Mouse (Mus musculus) stomach, embryonic 15.5 days (tissue): ENCODE results near the gene Elk4. TPM values are rescaled to one million over a fixed set of nuclear protein-coding genes. Genes with fewer than 3 reads are reported as not detected.

ENCODE experiments used
- ATAC-seq: fragments of 200-750 bp; cut with Nextera tagmentation; 2 replicates; pipeline ENCODE4 v1.8.0; 2017; ENCODE audit warnings: low read depth, moderate number of reproducible peaks, moderate TSS enrichment; ENCODE audit not compliant: insufficient read depth, low FRiP score
- H3K27ac ChIP-seq: fragments of 300-500 bp; sonication (generic); 2 replicates; pipeline ENCODE4 v1.5.1; 2015; ENCODE audit warnings: mild to moderate bottlenecking, inconsistent platforms
- H3K27me3 ChIP-seq: fragments of 300-500 bp; sonication (generic); replicated peaks from 2 replicates; pipeline ENCODE4 v1.6.1; 2015; ENCODE audit warnings: inconsistent platforms
- H3K36me3 ChIP-seq: fragments of 300-500 bp; sonication (generic); 2 replicates; pipeline ENCODE4 v1.6.1; 2015; ENCODE audit warnings: inconsistent platforms
- H3K4me1 ChIP-seq: fragments of 300-500 bp; sonication (generic); 2 replicates; pipeline ENCODE4 v1.6.1; 2015; ENCODE audit warnings: inconsistent platforms
- H3K4me2 ChIP-seq: fragments of 300-500 bp; sonication (generic); 2 replicates; pipeline ENCODE4 v1.6.1; 2015; ENCODE audit warnings: mild to moderate bottlenecking, inconsistent platforms
- H3K4me3 ChIP-seq: fragments of 300-500 bp; sonication (generic); replicated peaks from 2 replicates; pipeline ENCODE4 v1.5.1; 2015; ENCODE audit warnings: inconsistent platforms
- H3K9ac ChIP-seq: fragments of 300-500 bp; sonication (generic); 2 replicates; pipeline ENCODE4 v1.6.1; 2015; ENCODE audit warnings: inconsistent platforms
- H3K9me3 ChIP-seq: fragments of 300-500 bp; sonication (generic); 2 replicates; pipeline ENCODE4 v1.6.1; 2016; ENCODE audit warnings: inconsistent platforms
- WGBS: fragments of 180-500 bp; shearing (Covaris S2); methylation state at CpG from one replicate; pipeline ENCODE4 v1.1.7; 2015; 5-methylcytosine and 5-hydroxymethylcytosine counted together
- polyA plus RNA-seq: library from polyadenylated mRNA; unstranded; fragments of >200 nt; fragmentation: Nextera tagmentation; extraction: Ambion mirVana; gene quantifications from 2 replicates; pipeline ENCODE4 v1.2.1, GENCODE M21; 2015

Gene Elk4
- polyA plus RNA-seq, 1 experiment from 2014 or later: 20.4 TPM

DNA sequence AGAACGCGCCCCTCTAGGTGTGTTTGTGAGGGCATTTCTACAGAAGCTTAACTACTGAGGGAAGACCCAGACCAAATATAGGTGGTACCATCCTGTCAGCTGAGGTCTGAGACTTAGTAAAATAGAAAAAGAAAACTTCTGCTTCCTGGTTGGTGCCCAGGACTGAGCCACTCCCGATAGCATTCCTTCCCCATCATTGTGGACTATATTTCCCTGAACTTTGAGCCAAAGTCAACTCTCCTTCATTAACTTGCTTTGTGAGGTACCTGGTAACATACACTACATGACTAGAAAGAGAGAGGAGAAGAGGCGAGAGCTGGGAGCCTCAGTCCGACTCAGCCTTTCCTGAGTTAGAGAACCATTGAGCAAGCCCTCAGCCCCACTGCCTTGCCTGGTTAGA lies 51.2 kb downstream of the Elk4 start:
- ATAC-seq: no peak
- Histone ChIP-seq H3K9me3 (no peaks in the 10 kb centered on the region), H3K4me1 (peaks cover 3% of the 10 kb centered on the region; the same call in 1 of the 2 replicates), H3K36me3 (no peaks in the 10 kb centered on the region), H3K27ac (no peak overlapping the region), H3K27me3 (no peaks in the 10 kb centered on the region), H3K4me2 (no peak overlapping the region), H3K9ac (no peak overlapping the region), H3K4me3 (no peak overlapping the region)
- 85% methylated on average over 5 of the region's 5 CpGs for WGBS

- Histone ChIP-seq H3K9ac (no peak overlapping the region), H3K4me2 (no peak overlapping the region), H3K9me3 (no peaks in the 10 kb centered on the region), H3K4me3 (no peak overlapping the region), H3K27me3 (no peaks in the 10 kb centered on the region), H3K27ac (no peak overlapping the region), H3K4me1 (peaks cover 3% of the 10 kb centered on the region; the same call in 1 of the 2 replicates), H3K36me3 (no peaks in the 10 kb centered on the region)
- 43% methylated on average over 7 of the region's 7 CpGs for WGBS
- no peak for ATAC-seq
Measured at GRCm38 (mm10) chr1:132060036-132060769, 52.8 kb downstream of the Elk4 start.

GRCm38 (mm10) chr1:132061750-132062541 lies 54.5 kb downstream of the Elk4 start:
- ATAC-seq: peak; percentile 37
- 44% methylated on average over 6 of the region's 6 CpGs for WGBS
- Histone ChIP-seq H3K27me3 (peaks cover 12% of the 10 kb centered on the region), H3K9me3 (no peaks in the 10 kb centered on the region), H3K4me1 (peaks cover 5% of the 10 kb centered on the region; the same call in 1 of the 2 replicates), H3K4me3 (no peak overlapping the region), H3K27ac (peak overlapping the region; percentile 6; the same call in 1 of the 2 replicates), H3K4me2 (no peak overlapping the region), H3K36me3 (no peaks in the 10 kb centered on the region), H3K9ac (no peak overlapping the region)

DNA sequence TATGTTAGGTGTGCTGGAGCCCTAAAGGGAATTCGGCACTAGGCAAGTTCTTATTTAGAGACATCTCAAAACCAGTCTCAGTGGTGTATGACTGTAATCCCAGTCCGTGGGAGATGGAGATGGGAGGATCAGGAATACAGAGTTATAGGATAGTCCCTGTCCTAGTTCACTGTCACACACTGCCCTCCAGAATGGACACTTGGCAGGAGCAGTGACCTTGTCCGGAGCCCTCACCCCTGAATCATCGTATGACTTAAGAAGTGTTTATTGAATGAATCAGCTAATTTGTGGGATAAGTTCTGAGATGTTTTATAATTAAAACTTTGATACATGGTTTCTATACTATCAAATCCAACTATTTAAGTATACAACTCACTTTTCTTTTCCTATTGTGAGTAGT lies 55.7 kb downstream of the Elk4 start:
- Histone ChIP-seq H3K36me3 (no peaks in the 10 kb centered on the region), H3K9me3 (no peaks in the 10 kb centered on the region), H3K4me3 (no peak overlapping the region), H3K9ac (no peak overlapping the region), H3K4me2 (no peak overlapping the region), H3K27me3 (peaks cover 22% of the 10 kb centered on the region), H3K4me1 (peaks cover 16% of the 10 kb centered on the region), H3K27ac (no peak overlapping the region)
- WGBS: 80% methylated on average over 4 of the region's 4 CpGs
- ATAC-seq: no peak

DNA sequence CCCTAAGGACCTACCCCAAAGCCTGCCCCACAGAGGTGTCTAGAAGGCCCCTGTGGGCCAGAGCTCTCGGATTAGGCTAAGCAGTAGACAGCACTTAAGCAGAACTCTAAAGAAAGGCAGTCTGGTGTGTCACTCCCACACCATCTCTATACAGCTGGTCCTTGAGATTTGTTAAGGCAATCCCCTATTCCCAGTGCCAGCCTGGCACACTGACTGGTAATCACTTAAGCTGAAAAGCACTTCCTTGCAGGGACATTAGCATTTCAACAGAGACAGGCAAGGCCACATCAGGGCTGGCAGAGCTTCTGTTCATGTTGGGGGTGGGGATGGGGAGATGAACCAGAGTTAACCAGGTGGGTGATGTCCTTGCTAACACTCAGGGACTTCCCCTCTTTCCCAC lies 57.6 kb downstream of the Elk4 start:
- Histone ChIP-seq H3K4me3 (no peak overlapping the region), H3K4me1 (peaks cover 16% of the 10 kb centered on the region), H3K9me3 (no peaks in the 10 kb centered on the region), H3K4me2 (no peak overlapping the region), H3K36me3 (no peaks in the 10 kb centered on the region), H3K27me3 (peaks cover 30% of the 10 kb centered on the region), H3K9ac (no peak overlapping the region), H3K27ac (no peak overlapping the region)
- WGBS: 64% methylated on average over 1 of the region's 1 CpGs
- no peak for ATAC-seq

- peaks cover 16% of the 10 kb centered on the region for H3K4me1 ChIP-seq
- no peaks in the 10 kb centered on the region for H3K36me3 ChIP-seq
- 70% methylated on average over 8 of the region's 8 CpGs for WGBS
- H3K4me3 ChIP-seq: no peak overlapping the region
- H3K27ac ChIP-seq: no peak overlapping the region
- H3K9me3 ChIP-seq: no peaks in the 10 kb centered on the region
- H3K4me2 ChIP-seq: no peak overlapping the region
- H3K9ac ChIP-seq: no peak overlapping the region
- H3K27me3 ChIP-seq: peaks cover 30% of the 10 kb centered on the region
- ATAC-seq: no peak
Measured at GRCm38 (mm10) chr1:132065475-132066172, 58.2 kb downstream of the Elk4 start.

DNA sequence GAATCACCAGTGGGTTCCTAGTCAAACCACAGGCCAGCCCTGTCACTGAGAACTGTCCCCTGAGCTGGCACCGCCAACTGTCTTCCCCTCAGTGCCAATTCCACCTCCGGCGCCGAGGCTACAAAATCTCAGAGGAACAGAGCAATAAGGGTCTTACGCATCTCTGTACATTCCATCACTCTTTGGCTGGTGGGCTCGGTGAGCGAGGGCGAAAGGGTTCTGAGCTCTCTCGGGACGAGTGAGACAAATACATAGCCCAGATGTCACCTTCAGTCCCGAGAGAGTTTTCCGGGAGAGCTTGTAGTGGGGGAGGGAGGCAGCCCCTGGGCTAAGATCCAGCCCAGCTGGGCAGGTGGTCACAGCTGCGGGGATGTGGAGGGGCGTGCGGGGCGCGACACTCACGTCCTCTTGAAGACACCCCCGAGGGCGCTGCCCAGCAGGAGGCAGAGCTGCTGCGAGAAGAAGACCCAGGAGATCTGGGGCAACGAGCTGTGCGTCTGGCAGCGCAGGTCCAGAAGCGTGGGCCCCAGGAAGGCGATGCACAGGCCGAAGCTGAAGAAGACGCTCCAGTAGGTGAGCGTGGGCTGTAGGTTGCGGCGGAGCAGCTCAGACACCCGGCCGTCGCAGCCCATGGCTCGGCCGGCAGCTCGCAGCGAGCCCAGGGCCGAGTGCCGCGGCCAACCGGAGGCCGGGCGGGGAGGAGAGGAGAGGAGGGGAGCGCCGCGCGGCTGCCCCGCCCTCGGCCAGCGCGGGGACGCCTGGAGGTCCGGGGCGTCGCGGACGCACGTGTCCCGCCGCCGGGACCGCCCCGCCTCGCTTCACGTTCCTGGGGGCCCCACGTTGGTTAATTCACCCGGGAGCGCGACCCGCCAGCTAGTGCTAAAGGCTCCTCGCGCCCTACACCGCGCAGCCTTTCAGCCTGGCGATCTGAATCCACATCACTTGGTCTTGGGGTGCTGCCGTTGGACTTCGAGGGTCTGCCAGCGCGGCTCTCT lies 60.2 kb downstream of the Elk4 start, which contains the start of gene Mfsd4a:
Gene Mfsd4a, minus strand, starts transcription at position 802 of the 995 bp plus-strand sequence.
- peak within 1 kb of the TSS; percentile 50 for H3K4me3 ChIP-seq
- peak within 1 kb of the TSS; percentile 39; the same call in 1 of the 2 replicates for H3K9ac ChIP-seq
- H3K4me1 ChIP-seq: peaks cover 14% of the 10 kb centered on the region
- H3K36me3 ChIP-seq: no peaks in the 10 kb centered on the region
- H3K4me2 ChIP-seq: peak within 1 kb of the TSS; percentile 97
- H3K27me3 ChIP-seq: peaks cover 30% of the 10 kb centered on the region
- no peaks in the 10 kb centered on the region for H3K9me3 ChIP-seq
- 3% methylated on average over 67 of the region's 80 CpGs for WGBS
- H3K27ac ChIP-seq: no peak within 1 kb of the TSS
- peak; percentile 85 for ATAC-seq

- Histone ChIP-seq H3K4me1 (peaks cover 14% of the 10 kb centered on the region), H3K4me3 (no peak overlapping the region), H3K9ac (no peak overlapping the region), H3K9me3 (no peaks in the 10 kb centered on the region), H3K27ac (no peak overlapping the region), H3K27me3 (peaks cover 30% of the 10 kb centered on the region), H3K4me2 (no peak overlapping the region), H3K36me3 (no peaks in the 10 kb centered on the region)
- no peak for ATAC-seq
- 85% methylated on average over 8 of the region's 8 CpGs for WGBS
Measured at GRCm38 (mm10) chr1:132069436-132069835, 62.0 kb downstream of the Elk4 start.

- Histone ChIP-seq H3K4me2 (no peak overlapping the region), H3K4me3 (no peak overlapping the region), H3K9ac (no peak overlapping the region), H3K4me1 (peaks cover 14% of the 10 kb centered on the region), H3K27me3 (peaks cover 30% of the 10 kb centered on the region), H3K36me3 (no peaks in the 10 kb centered on the region), H3K27ac (no peak overlapping the region), H3K9me3 (no peaks in the 10 kb centered on the region)
- ATAC-seq: no peak
- 75% methylated on average over 3 of the region's 3 CpGs for WGBS
Measured at GRCm38 (mm10) chr1:132070659-132071058, 63.3 kb downstream of the Elk4 start.

GRCm38 (mm10) chr1:132075576-132075975 lies 68.2 kb downstream of the Elk4 start:
- WGBS: 75% methylated on average over 10 of the region's 10 CpGs
- Histone ChIP-seq H3K27ac (no peak overlapping the region), H3K4me1 (no peaks in the 10 kb centered on the region), H3K9ac (no peak overlapping the region), H3K27me3 (no peaks in the 10 kb centered on the region), H3K4me3 (no peak overlapping the region), H3K9me3 (no peaks in the 10 kb centered on the region), H3K4me2 (no peak overlapping the region), H3K36me3 (no peaks in the 10 kb centered on the region)
- ATAC-seq: no peak; the same call in 1 of the 2 replicates

GRCm38 (mm10) chr1:132078413-132078812 lies 71.0 kb downstream of the Elk4 start:
- no peak overlapping the region for H3K4me3 ChIP-seq
- H3K27me3 ChIP-seq: no peaks in the 10 kb centered on the region
- no peak for ATAC-seq
- no peak overlapping the region for H3K9ac ChIP-seq
- H3K4me1 ChIP-seq: no peaks in the 10 kb centered on the region
- H3K4me2 ChIP-seq: no peak overlapping the region
- H3K36me3 ChIP-seq: no peaks in the 10 kb centered on the region
- H3K27ac ChIP-seq: no peak overlapping the region
- no peaks in the 10 kb centered on the region for H3K9me3 ChIP-seq
- 81% methylated on average over 2 of the region's 2 CpGs for WGBS
